Mouse (Mus musculus) liver, adult 2 months (tissue): ENCODE data around the gene Ppard.

Source experiments
- CTCF ChIP-seq: fragments of 200-500 bp; IDR thresholded peaks from 2 replicates; pipeline ENCODE4 v1.5.1; 2011; ENCODE audit warnings: low read depth, low read length, control low read depth
- POLR2A ChIP-seq: fragments of 200-500 bp; IDR thresholded peaks from 2 replicates; pipeline ENCODE4 v1.6.1; 2011; ENCODE audit warnings: low read length, control low read depth; ENCODE audit not compliant: insufficient read depth; ENCODE audit errors: extremely low read depth

- TF ChIP-seq CTCF: no peak
- no peak for TF ChIP-seq POLR2A
Measured at GRCm38 (mm10) chr17:28281866-28282441, 49.5 kb downstream of the Ppard start.
